Mouse (Mus musculus): ENCODE data around the gene B430306N03Rik. TPM values are rescaled to one million over a fixed set of nuclear protein-coding genes. Genes with fewer than 3 reads are reported as not detected.

Gene B430306N03Rik
- polyA plus RNA-seq, 1 experiment = 32.4 TPM

GRCm38 (mm10) chr17:48293500-48294194 is 22.3 kb upstream of the B430306N03Rik start:
- H3K4me3 ChIP-seq (replicated peaks; ENCODE audit: control insufficient read depth, low read depth, low read length) = no peak overlapping the region
- H3K4me1 ChIP-seq (ENCODE audit: control insufficient read depth, insufficient read depth, low read length) = peaks cover 5% of the 10 kb centered on the region; the same call in 1 of the 2 replicates
- no peak for TF ChIP-seq POLR2A (IDR thresholded peaks at IDR 0.05; ENCODE audit: borderline replicate concordance, control insufficient read depth, low read depth, low read length)
- TF ChIP-seq CTCF (IDR thresholded peaks at IDR 0.05; ENCODE audit: control insufficient read depth, insufficient read depth, low read length) = no peak
- 29% methylated on average over 5 of the region's 5 CpGs for WGBS
- no peak overlapping the region for H3K27ac ChIP-seq (ENCODE audit: control insufficient read depth, insufficient read depth, low read depth, low read length, poor library complexity)

- Histone ChIP-seq H3K4me3 (replicated peaks; ENCODE audit: control insufficient read depth, low read depth, low read length) (peak within 1 kb of the TSS; percentile 96), H3K4me1 (ENCODE audit: control insufficient read depth, insufficient read depth, low read length) (peaks cover 4% of the 10 kb centered on the region; the same call in 1 of the 2 replicates), H3K27ac (ENCODE audit: control insufficient read depth, insufficient read depth, low read depth, low read length, poor library complexity) (peak within 1 kb of the TSS; percentile 96)
- WGBS = 6% methylated on average over 3 of the region's 4 CpGs
- TF ChIP-seq POLR2A (IDR thresholded peaks at IDR 0.05; ENCODE audit: borderline replicate concordance, control insufficient read depth, low read depth, low read length) = no peak
- TF ChIP-seq CTCF (IDR thresholded peaks at IDR 0.05; ENCODE audit: control insufficient read depth, insufficient read depth, low read length) = no peak
Observed at GRCm38 (mm10) chr17:48299203-48299602, 16.7 kb upstream of the B430306N03Rik start, which contains the start of gene Treml2. Gene Treml2 (plus strand): TSS chr17:48299498.

DNA sequence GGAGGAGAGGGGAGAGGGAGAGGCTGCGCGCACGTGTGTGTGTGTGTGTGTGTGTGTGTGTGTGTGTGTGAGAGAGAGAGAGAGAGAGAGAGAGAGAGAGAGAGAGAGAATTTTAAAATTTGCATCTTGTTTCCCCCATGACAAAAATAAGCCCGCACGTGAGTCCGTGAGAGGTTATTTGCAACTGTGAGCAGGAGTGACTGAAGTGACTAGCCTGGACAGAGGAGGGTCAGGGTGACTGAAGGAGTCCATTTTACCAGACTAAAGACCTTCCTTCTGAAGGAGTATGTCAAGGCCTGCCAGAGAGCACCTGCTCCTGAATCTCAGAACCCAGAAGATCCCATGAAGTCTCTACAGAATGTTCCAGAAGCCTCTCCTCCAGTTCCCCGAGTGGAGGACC is 16.2 kb upstream of the B430306N03Rik start:
- Histone ChIP-seq H3K4me3 (replicated peaks; ENCODE audit: control insufficient read depth, low read depth, low read length) (peak overlapping the region; percentile 96), H3K4me1 (ENCODE audit: control insufficient read depth, insufficient read depth, low read length) (peaks cover 3% of the 10 kb centered on the region; the same call in 1 of the 2 replicates), H3K27ac (ENCODE audit: control insufficient read depth, insufficient read depth, low read depth, low read length, poor library complexity) (peak overlapping the region; percentile 96)
- WGBS = 2% methylated on average over 7 of the region's 7 CpGs
- TF ChIP-seq CTCF (IDR thresholded peaks at IDR 0.05; ENCODE audit: control insufficient read depth, insufficient read depth, low read length) = no peak
- no peak for TF ChIP-seq POLR2A (IDR thresholded peaks at IDR 0.05; ENCODE audit: borderline replicate concordance, control insufficient read depth, low read depth, low read length)

DNA sequence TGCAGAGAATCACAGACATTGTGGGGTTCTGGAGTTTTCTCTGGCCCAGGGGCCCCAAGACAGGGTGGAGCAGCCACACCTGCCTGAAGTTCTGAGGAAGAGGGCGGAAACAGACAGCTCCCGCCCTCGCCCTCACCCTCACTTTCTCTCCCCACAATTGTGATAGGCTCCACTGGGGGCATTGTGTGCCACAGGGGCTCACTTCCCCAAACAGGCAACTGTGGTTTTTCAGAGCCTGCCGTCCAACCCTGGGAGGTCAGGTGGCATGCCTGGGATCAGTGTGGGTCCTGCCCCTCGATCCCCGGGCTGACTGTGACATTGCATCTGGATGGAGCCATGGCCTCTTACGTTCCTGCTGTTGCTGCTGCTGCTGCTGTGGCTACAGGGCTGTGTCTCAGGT is 15.7 kb upstream of the B430306N03Rik start:
- WGBS = 1% methylated on average over 7 of the region's 7 CpGs
- Histone ChIP-seq H3K27ac (ENCODE audit: control insufficient read depth, insufficient read depth, low read depth, low read length, poor library complexity) (peak overlapping the region; percentile 96), H3K4me3 (replicated peaks; ENCODE audit: control insufficient read depth, low read depth, low read length) (peak overlapping the region; percentile 96), H3K4me1 (ENCODE audit: control insufficient read depth, insufficient read depth, low read length) (peaks cover 3% of the 10 kb centered on the region; the same call in 1 of the 2 replicates)
- TF ChIP-seq POLR2A (IDR thresholded peaks at IDR 0.05; ENCODE audit: borderline replicate concordance, control insufficient read depth, low read depth, low read length) = peak; percentile 83
- peak; percentile 28; the same call in 1 of the 2 replicates for TF ChIP-seq CTCF (IDR thresholded peaks at IDR 0.05; ENCODE audit: control insufficient read depth, insufficient read depth, low read length)

GRCm38 (mm10) chr17:48300861-48301260 is 15.1 kb upstream of the B430306N03Rik start:
- H3K4me1 ChIP-seq (ENCODE audit: control insufficient read depth, insufficient read depth, low read length) = peaks cover 3% of the 10 kb centered on the region; the same call in 1 of the 2 replicates
- peak overlapping the region; percentile 96 for H3K4me3 ChIP-seq (replicated peaks; ENCODE audit: control insufficient read depth, low read depth, low read length)
- TF ChIP-seq CTCF (IDR thresholded peaks at IDR 0.05; ENCODE audit: control insufficient read depth, insufficient read depth, low read length) (no peak), POLR2A (IDR thresholded peaks at IDR 0.05; ENCODE audit: borderline replicate concordance, control insufficient read depth, low read depth, low read length) (no peak)
- under 1% methylated on average over 9 of the region's 9 CpGs for WGBS
- peak overlapping the region; percentile 96 for H3K27ac ChIP-seq (ENCODE audit: control insufficient read depth, insufficient read depth, low read depth, low read length, poor library complexity)

DNA sequence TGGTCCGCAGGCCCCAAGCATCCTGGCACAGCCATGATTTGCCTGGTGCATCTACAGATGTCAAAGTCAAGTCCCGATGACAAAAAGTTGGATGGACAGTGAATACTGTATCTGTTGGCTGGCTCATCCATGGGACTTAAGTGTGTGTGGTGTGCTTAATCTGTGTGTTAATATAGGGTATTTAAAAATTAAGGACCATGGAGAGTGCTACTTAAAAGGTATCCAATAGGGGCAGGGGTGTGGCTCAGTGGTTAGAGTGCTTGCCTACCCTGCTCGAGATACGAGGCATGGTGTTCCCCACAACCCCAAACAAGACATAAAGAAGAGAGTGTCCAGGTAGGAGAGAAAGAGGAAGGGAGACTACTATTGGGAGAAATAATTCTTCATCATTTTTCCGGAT is 14.1 kb upstream of the B430306N03Rik start:
- TF ChIP-seq POLR2A (IDR thresholded peaks at IDR 0.05; ENCODE audit: borderline replicate concordance, control insufficient read depth, low read depth, low read length) (no peak), CTCF (IDR thresholded peaks at IDR 0.05; ENCODE audit: control insufficient read depth, insufficient read depth, low read length) (no peak)
- Histone ChIP-seq H3K27ac (ENCODE audit: control insufficient read depth, insufficient read depth, low read depth, low read length, poor library complexity) (no peak overlapping the region), H3K4me3 (replicated peaks; ENCODE audit: control insufficient read depth, low read depth, low read length) (peak overlapping the region; percentile 44), H3K4me1 (ENCODE audit: control insufficient read depth, insufficient read depth, low read length) (peaks cover 3% of the 10 kb centered on the region; the same call in 1 of the 2 replicates)
- WGBS = 48% methylated on average over 5 of the region's 5 CpGs

DNA sequence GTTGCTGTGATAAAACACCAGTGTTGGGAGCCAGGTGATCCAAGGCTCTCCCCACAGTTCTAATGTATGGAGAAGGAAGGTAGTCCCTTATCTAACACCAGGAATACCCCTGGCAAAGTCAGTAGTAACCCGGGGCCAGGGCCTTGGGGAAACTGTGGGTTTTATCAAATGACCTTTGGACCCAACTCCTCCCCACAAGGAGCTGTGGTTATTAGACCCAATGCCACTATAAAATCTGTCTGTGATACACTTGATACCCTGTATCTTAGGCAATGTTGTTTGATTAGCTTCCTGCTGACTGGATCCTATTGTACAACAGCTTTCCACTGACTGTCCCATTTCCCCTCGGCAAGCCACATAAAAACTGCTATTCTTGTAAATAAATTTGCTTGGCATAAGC is 3.8 kb upstream of the B430306N03Rik start:
- WGBS = 47% methylated on average over 2 of the region's 2 CpGs
- Histone ChIP-seq H3K4me1 (ENCODE audit: control insufficient read depth, insufficient read depth, low read length) (peaks cover 4% of the 10 kb centered on the region; the same call in 1 of the 2 replicates), H3K27ac (ENCODE audit: control insufficient read depth, insufficient read depth, low read depth, low read length, poor library complexity) (no peak overlapping the region), H3K4me3 (replicated peaks; ENCODE audit: control insufficient read depth, low read depth, low read length) (no peak overlapping the region)
- no peak for TF ChIP-seq CTCF (IDR thresholded peaks at IDR 0.05; ENCODE audit: control insufficient read depth, insufficient read depth, low read length)
- TF ChIP-seq POLR2A (IDR thresholded peaks at IDR 0.05; ENCODE audit: borderline replicate concordance, control insufficient read depth, low read depth, low read length) = no peak

DNA sequence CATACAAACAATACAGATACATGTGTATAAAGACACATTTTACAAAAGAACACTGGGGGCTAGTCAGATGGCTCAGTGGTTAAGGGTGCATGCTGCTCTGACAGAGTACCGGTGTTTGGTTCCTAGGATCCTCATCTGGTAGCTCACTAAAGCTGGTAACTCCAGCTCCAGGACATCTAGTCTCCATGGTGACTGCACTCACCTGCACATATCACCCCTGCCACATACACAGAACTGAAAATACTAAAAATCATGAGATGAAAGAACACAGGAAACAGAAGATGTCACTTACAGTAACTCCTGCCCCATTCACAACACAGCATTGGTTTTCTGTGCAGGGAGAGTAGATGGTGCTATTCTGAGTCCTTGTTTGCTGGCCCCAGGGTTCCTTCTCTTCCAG is 2.7 kb downstream of the B430306N03Rik start:
- Histone ChIP-seq H3K4me1 (ENCODE audit: control insufficient read depth, insufficient read depth, low read length) (peaks cover 1% of the 10 kb centered on the region; the same call in 1 of the 2 replicates), H3K27ac (ENCODE audit: control insufficient read depth, insufficient read depth, low read depth, low read length, poor library complexity) (no peak overlapping the region), H3K4me3 (replicated peaks; ENCODE audit: control insufficient read depth, low read depth, low read length) (peak overlapping the region; percentile 21)
- no peak for TF ChIP-seq POLR2A (IDR thresholded peaks at IDR 0.05; ENCODE audit: borderline replicate concordance, control insufficient read depth, low read depth, low read length)
- TF ChIP-seq CTCF (IDR thresholded peaks at IDR 0.05; ENCODE audit: control insufficient read depth, insufficient read depth, low read length) = no peak
- WGBS = 90% methylated on average over 1 of the region's 1 CpGs
